Mouse (Mus musculus): ENCODE measurements at regions not wholly inside any gene's neighbourhood (a gene's known extent, or its start where the extent isn't known, plus 50 kb on each side); places are given as distances from the start of the nearest gene placed in this dataset.
A peak's percentile ranks its signal among the peaks of the same experiment; 100 is the strongest.

DNA sequence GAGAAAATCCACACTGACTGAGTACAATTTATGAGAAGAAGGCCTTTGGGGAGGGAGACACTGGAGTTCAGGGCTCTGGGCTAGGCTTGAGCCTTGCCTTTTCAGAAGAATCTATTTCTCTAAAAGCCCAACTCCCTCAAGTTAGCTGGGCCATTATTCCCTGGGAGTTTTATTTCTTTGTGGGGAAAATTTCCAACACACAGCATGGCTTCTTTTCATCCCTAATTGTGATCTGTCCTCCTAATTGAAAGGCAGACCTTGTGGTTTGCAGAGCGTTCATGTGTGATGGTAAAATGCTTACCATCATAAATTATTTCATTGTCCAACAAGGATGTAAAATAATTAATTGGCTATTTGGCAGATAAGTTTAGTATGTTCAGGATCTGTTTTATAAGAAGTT, 204.1 kb downstream of the Tgfb2 start:
- no peak for DNase-seq

DNA sequence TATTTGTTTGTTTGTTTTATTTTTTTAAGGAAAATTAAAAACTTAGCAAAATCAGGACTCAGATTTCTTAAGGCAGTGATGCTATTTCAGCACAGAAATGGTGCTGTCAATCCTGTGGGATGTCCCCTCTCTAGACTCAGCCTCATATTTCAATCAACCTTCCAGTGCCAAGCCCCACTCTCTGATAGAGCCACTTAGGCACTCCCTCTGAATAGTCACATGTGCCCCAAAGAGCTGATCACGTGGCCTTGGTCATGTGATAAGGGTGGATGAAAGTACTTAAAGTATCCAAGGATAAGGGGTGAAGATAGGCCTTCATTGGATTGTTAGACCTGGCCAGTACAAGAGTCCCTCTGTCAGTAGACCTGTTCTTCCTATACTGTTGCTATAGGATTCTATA, 207.9 kb downstream of the Tgfb2 start:
- no peak for DNase-seq

DNA sequence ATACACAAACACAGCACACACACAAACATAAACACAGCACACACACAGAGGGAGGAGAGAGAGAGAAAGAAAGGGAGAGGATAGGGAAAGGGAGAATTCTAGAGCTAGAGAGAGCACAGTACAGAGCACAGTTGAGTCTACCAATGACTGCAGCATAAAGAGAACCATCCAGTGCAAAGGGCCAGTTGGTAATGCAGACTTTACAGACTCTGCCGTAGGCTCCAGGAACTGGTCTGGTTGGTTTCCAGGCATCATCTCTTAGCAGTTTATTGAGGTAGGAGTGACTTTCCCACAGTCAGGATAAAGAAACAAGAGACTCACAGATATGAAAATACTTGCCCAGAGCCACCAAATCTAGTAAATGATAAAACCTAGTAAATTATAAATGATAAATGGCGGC, 208.5 kb downstream of the Tgfb2 start:
- DNase-seq: no peak

DNA sequence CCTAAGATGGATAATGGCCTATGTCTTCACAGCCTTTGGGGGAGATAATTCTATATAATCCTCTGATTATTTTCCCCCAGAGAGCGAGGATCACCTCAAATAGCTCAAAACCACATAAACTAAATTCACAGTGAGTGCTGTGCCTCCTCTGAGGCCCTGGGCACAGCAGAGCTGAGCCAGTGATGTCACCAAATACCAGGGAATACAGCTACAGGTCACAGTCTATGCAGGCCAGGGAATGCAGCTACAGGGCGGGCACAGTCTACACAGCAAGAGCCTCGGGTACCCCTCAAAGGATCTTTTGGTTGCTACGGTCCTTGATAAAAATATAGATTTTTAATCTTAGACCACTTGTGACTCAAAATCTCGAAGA, 211.4 kb downstream of the Tgfb2 start:
- no peak for DNase-seq

DNA sequence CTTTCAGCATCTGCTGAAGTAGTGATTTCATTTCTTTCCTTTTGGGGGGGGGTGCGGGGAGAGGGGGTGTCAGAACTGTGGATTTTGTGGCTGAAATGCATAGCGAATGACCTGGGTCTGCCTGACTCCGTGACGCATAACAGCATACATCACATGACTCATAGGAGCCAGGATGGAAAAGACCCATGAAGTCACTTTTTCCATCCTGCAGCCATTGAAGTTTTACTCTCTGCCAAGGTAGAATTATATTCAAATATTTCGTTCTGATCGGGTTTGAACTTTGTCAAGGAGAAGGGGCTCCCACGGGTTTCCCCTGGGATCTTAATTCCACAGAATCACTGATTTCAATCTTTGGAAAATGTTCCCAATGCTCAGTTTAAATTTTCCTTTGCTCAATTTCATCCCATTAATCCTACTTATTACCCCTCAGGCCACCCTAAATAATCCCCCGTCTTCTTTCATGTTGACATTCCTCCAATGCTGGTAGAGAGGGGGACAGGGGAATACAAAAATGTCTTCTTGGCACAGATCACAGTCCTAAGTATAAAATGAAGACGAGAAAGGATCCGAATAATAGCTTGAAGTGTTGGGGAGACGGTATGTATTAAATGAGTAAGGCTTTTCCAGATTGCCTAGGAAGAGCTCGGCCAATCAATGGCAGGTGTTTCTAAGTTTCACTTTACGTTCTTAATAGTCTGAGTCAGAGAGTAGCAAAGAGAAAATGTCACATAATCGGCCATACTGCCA, 212.0 kb downstream of the Tgfb2 start:
- no peak for DNase-seq

DNA sequence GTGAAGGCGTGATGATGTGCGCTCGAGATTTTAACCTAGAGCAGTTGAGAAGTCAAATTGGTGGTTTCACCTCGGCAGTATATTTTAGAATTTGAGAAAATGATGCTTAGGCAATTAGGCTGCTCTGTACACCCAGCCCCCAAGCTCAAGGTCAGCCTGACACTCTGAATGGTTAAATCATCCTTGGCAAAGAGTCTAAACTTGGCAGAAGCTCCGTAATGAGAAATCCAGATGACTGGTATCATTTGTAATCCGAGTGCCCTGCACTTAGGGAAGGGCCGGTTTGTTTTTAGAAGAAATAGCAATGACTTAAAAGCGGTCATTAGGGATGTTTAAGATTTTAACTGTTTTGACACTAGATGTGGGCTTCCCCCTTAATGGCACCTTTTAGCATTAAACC, 223.6 kb downstream of the Tgfb2 start:
- no peak for DNase-seq

DNA sequence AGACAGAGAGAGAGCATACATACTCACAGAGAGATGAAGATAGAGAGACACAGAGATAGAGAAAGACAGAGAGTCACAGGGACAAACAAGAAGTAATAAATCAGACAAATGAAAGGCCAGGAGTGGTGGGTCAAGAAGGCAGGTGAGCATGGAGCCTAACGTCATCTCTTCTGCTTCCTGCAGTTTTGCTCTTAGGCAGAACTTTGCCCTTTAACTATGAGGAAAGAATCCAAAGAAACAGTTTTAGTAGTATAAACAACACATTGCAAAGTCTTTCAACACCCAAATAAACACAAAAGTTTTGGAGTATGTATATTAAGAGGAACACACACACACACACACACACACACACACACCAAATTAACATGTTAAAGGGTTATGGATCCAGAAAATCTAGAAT, 225.8 kb downstream of the Tgfb2 start:
- DNase-seq: no peak

DNA sequence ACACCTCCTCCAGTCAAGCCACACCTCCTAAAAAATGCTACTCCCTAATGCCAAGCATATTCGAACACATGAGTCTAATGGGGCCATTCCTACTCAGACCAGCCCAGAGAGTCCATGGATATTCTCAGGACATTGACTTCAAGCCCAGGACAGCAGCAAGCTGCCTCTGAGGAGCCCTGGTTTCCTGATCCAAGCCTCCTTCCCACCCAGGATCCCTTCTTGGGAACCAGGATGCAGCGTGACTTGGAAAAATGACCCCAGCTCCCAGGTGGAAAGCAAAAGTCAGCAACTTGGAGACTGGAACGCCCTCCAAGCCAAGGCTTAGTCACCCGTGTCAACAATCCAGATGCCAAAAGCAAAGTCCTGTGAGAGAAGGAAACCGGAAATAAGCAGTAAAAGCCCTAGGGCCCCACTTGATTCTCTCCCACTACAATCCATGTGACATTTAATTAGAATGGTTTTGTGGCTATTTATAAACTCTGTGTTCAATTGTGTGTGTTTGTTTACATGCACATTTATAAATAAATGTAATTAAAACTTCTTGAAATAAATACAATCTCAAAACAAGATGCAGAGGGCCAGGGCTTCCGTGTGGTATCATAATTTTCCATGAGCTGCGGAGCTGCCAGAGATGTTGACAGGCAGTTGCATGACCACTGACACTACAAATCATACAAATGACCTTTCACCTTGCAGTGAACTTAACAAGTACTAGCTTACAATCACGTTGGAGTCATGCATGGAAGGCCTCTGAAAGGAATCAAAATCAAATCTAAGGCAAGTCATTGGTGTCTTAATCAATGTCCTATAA, 227.2 kb downstream of the Tgfb2 start:
- DNase-seq: no peak

DNA sequence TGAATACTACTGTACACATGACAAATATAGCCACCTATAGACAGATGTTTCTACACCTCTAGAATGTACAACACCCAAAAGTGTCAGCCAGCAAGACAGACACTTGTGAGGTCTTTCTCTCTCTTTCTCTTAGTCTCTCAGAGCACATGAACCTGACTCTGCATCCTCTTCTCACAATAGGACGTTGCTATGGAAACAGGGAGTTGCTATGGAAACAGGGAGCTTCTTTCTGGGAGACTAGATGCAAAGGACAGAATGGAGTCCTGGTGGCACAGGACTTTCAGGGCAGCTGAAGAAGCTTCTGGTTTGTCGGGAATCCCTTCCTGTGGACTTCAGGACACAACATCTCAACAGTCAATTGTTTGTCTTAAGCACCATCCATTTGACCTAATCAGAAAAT, 230.9 kb downstream of the Tgfb2 start:
- DNase-seq: peak; percentile 28

DNA sequence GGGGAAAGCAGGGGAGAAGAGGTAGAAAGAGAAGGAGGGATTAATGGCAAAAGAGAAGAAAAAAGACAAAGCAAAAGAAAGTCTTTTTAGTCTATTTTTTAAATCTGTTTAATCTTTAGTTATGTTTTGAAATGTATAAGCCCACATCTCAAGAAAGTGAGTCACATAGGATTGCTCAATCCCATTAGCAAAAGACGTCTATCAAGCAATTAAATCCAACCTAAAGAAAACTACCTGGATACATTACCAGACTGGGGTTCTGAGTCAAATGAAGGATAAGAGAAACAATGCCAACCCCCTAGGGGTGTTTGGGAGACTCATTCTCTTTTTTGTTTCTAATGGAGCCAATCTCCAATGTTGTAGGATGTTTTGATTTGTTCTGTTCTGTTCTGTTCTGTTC, 231.4 kb downstream of the Tgfb2 start:
- no peak for DNase-seq

DNA sequence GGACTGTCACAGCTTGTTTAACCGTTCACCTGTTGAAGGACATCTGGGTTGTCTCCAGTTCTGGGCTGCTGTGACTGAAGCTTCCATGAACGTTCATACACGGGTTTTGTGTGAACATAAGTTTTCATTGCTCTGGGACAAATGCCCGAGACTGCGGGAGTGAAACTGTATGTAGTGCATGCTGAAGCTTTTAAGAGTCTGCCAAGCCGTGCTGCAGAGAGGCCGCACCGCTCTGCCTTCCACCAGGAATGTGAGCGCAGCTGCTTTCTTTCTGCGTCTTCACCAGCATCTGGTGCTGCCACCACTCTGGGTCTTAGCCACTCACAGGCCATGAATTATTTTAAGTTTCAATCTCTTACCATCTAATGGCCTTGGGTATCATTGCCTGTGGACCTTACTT, 232.8 kb downstream of the Tgfb2 start:
- DNase-seq: peak; percentile 21

DNA sequence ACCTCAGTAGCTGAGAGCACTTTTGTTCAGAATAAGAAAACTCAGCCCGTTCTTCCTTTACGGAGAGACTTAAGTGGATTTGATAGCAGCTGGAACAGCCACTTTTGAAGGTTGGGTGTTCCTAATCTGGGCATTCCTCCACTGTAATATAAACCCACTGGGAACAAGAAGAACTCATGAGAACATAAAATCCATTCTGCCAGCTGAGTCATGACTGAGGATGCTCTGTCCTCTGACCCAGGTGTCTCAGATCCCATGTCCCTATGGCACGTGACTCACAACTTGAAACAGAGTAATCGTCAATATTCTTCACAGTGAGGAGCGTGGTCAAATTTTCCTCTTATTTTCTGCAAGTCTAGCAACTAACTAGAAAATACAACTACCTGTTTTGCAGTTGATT, 240.3 kb downstream of the Tgfb2 start:
- DNase-seq: no peak

DNA sequence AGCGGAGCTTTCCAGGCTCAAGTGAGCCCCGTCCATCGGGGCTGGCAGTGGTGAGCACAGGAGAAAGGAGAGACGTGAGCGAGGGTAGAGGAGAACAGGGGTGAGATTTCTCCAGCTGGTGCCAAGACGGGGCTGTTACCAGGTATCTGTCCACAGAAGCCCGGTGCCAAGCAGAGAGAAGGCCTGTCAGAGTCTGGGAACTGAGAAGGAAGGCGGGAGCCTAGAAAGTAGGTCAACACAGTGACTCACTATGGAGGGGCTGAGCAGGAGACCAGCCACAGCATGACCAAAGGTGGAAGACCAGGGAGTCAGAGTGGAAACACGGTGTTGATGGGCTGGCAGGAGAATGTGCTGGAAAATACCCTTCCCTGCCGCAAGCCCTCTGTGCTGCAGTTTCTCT, 245.0 kb downstream of the Tgfb2 start:
- no peak for DNase-seq

DNA sequence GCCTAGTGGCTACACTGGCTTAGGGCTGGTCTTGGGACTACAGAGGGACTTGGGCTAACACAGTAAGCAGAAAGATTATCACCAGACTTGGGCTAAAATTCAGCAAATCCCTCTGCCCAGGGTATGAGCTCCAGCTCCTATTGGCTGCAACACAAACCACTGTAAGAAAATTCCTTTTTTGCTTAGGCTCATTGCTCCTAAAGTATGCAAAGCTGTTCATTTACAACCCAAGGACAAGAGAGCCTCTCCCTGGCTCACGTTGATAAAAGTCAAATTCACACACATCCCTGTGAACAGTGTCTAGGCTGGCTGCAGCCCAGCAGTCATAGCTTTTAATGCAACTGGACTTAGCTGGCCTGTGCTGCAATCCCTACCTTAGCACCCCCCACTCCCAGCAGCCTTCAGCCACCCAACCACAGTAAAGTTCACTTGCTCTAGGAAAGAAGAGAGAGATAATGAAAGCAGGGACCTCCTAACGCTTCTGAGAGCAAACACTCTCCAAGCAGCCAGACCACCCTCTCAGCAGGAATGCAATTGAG, 247.6 kb downstream of the Tgfb2 start:
- no peak for DNase-seq

DNA sequence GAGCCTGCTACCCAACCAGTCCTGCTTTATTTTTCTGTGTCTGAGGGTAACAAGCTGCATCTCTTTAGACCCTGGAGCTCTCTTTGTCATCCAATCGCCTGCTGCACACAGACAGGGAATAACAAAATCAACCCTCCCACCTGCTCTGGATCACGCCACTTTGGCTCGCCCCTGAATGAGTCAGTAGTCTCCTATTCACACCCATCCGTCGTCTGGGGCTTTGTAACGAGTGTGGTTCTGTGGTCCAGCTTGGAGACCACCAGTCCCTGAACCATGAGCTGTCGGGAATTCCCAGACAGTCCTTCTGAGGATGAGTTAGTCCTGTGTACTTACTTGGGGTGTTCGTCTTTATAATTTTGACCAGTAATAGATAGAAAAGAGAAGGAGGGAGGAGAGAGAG, 248.7 kb downstream of the Tgfb2 start:
- DNase-seq: no peak

DNA sequence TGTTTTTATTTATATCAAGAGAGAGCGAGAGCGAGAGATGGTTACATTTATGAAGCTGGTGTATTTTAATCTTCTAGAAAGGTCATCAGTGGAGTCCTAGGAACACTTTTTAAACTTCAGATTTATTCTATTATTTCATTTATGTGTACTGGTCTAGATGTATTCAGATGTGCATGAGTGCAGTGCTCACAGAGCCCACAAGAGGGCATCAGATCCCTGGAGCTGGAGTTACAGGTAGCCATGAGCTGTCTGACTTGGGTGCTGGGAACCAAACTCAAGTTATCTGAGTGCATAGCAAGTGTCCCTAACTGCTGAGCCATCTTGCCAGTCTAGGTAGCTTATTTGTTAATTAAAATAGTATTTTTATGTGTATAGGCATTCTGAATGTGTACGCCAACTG, 249.7 kb downstream of the Tgfb2 start:
- peak; percentile 15 for DNase-seq

DNA sequence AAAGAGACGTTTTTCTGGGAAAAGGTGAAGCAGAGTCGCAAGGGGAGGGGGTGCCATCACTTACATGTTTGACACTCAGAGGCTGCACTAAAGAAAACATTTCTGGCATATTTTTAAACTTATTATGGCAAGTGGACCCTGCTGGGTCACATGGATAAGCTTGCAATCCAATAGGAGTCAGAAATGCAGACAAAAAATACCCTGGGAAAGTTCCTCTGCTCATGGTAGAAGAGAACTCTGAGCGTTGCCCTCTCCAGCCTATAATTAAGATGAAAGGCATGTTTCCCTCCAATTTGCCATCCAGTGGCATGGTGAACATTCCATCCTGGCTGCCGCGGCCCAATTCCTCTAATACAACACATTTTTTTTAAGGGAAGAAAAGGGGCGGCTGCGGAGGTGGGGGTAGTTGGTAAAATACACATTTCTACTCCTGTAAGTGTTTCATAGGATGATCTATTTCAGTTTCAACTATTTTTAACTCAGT, 250.6 kb downstream of the Tgfb2 start:
- no peak for DNase-seq

DNA sequence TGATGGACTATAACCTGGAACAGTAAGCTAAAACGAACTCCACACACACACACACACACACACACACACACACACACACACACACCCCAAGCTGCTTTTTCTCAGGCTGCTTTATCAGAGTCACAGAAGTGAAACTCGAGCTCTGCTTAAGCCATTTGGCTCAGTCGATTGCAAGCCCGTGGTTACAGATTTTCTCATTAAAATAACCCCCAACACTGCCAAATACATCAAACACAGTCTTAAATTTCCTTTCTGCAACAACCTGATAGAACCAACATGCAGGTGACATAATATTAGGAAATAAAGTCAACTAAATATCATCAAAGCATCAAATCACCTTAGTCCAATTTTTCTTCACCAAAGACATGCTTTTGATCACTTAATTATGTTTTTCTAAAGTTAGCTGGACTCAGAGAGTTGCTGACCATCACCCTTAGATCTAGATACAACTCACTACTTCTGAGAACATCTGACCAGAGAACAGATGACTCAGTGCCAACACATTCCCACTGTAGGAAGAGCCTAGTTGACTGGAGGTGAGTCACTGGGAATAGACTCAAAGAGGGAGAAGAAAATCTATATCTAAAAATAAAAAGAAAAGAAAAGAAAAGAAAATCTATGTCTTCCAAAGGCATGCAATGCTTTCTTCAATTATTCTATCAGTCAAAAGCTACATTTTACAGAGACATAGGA, 251.2 kb downstream of the Tgfb2 start:
- DNase-seq: no peak

DNA sequence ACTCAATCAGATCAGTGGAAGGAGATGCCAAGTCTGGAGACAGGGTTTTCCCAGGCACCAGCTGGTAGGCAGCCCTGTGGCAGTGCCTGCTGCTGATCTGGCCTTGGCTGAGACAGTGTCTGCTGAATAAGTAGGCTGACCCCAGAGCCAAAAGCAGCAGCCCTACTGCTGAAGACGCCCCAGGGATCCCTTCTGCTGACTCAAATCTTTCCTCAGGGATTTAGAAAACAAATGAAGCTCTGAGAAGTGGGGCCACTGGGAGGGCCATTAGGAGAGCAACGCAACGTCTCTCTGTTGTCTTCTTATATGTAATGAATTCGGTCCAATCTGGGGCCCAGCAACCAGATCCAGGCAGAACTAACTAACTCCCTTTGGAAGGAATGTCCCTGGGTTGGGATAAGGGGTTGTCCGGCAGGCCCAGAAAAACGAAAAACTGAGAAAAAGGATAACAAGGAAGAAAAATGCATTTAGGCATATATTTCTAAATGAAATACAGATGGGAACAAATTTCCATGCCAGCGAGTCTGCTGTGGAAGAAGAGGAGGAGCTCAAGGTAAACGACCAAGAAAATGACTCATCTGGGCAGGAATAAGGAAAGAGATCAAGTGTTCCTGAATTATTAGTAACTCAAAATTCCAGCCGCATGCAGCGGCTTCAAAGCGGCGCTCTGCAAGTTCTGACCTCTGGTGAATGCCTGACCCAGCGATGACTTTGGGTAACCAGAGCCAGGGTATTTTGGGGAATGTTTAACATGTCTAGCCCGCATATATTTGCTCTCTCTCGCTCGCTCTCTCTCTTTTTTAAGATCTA, 256.7 kb downstream of the Tgfb2 start:
- DNase-seq: no peak

DNA sequence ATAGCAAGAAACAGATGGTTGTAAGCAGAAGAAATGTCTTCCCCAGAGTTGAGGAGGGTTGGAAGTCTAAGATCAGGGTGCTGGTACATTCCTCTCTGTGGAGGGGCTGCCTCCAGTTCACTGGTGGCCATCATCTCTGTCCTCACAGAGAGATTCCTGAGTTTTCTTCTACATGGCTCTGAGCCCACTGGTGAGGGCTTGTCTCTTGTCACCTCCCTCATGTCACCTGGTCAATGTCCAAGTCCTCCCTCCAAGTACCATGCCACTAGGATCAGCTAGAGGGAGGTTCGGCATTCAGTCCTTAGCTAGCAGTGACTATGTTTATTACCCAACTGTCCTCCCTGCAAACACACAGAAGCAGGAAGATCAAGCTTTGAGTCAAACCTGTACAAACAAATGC, 258.3 kb downstream of the Tgfb2 start:
- no peak for DNase-seq

DNA sequence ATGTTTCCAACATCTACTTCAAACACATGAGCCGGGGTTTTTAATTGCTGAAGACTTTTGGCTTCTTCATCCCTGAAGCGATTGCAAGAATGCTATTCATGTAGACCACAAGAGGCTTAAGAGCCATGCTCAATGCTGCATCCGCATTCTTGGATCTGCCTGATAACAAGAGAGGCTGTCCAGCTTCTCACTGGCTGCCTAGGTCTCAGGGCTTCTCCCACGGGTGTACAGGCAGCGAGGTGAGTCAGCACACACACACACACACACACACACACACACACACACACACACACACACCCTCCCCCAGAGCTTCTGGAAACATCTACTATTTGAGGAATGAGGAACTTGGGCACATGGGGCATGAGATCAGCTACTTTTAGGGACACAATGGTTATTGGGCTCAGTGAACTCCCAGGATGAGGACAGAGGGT, 261.1 kb downstream of the Tgfb2 start:
- no peak for DNase-seq

DNA sequence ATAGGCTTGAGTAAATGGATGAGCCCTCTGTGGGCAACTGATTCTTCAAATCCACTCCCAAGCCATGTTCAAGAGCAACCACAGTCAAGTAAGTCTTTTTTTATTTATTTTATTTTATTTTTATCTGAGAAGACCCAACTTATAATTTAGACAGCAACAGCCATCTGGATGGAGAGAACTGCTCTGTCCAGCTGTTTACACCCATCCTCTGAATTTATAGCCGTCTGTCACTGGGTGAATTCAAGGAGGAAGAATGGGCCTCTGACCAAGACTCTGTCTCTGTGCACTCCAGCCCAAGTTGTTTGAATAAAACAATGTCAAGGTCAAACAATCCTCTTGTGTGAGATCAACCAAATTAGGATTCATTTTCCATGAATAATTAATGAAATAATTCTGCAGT, 263.6 kb downstream of the Tgfb2 start:
- no peak for DNase-seq

All from right cerebral cortex, postnatal 14 days (tissue).